Mouse (Mus musculus) liver, postnatal 0 days (tissue): ENCODE data around the gene Gpr108.

Experiments
- CTCF ChIP-seq: sonication (generic); IDR thresholded peaks from 2 replicates; pipeline ENCODE4 v1.5.1; 2016; ENCODE audit warnings: antibody characterized with exemption, low read depth
- EP300 ChIP-seq: IDR thresholded peaks from 2 replicates; pipeline ENCODE4 v1.6.1; 2016; ENCODE audit warnings: antibody characterized with exemption, low read depth, mild to moderate bottlenecking

DNA sequence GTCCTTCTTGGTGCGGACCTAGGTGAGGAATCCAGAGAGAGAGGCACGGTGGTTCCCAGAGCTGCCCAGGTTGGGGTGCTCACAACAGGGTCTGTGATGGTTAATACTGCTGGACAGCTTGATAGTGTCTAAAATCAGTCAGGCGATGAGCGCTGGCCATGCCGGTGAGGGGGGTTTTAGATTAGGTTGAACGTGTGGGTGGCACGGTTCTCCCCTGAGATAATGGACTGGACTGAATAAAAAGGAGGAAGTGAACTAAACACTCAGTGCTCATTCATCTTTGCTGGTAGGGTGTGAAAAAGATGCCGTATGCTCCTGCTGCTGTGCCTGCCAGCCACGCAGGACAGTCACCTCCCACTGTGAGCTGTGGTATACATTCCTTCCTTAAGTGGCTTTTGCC lies 24.9 kb downstream of the Gpr108 start:
- TF ChIP-seq CTCF (no peak), EP300 (no peak)
